Mouse (Mus musculus) E14TG2a.4 (cell line): Measurements from ENCODE around the gene Zbtb24.
"Not testable (repeated sequence)": the region's sequence is repeated elsewhere in the genome, so short reads cannot be mapped to it uniquely, and the experiment has no call there.

Experiments
- CTCF ChIP-seq: conservative IDR thresholded peaks from 2 replicates; pipeline ENCODE4 v1.5.1; 2014; ENCODE audit warnings: low read length
- NANOG ChIP-seq: IDR thresholded peaks from 2 replicates; pipeline ENCODE4 v1.6.1; 2014; ENCODE audit warnings: borderline replicate concordance, low read length, mixed read lengths
- POU5F1 ChIP-seq: IDR thresholded peaks from 2 replicates; pipeline ENCODE4 v1.6.1; 2014; ENCODE audit warnings: low read length, borderline replicate concordance

DNA sequence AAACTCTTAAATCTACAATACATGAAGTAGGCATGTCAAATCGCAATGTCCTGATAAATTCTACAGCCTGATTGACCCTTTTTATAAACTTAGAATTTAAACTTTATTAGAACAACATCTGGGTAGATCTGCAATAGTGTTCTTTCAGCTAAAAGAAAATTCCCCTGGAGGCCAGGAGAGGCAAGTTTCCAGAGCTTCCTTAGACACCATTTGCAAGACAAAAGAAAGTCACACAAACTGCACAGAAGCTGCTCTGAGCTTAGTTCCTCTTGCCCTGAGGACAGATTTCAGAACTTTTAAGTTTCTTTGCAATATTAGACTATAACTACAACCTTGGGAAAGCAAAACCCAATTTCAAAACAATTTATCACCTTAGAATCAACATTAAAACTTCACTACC is 36.7 kb upstream of the Zbtb24 start:
- TF ChIP-seq CTCF, NANOG: not testable (repeated sequence)
- TF ChIP-seq POU5F1: 0 out of 2 replicates have a peak, but pooled peaks have one; percentile 19
